Mouse (Mus musculus) CH12.LX (cell line): ENCODE measurements around the gene Camp. TPM values are rescaled to one million over a fixed set of nuclear protein-coding genes. Genes with fewer than 3 reads are reported as not detected.
A peak's percentile ranks its signal among the peaks of the same experiment; 100 is the strongest.

Source experiments
- DNase-seq: peaks from one replicate; pipeline ENCODE4 v3.0.0-alpha.2; 2013; ENCODE audit errors: extremely low read depth
- H3K27ac ChIP-seq: 2 replicates; pipeline ENCODE4 v1.5.1; 2012; ENCODE audit warnings: low read depth, mild to moderate bottlenecking, control low read depth, moderate library complexity; ENCODE audit not compliant: insufficient read depth
- H3K27me3 ChIP-seq: replicated peaks from 2 replicates; pipeline ENCODE3; 2012; ENCODE audit warnings: inconsistent platforms
- H3K36me3 ChIP-seq, 2 experiments: replicated peaks in 1 of 2; 2 replicates each; pipeline versions ENCODE3 to v1.6.1; 2012; ENCODE audit warnings: inconsistent platforms in 1 of 2, low read length in 1 of 2, mild to moderate bottlenecking in 1 of 2, mixed read lengths in 1 of 2, moderate library complexity in 1 of 2; ENCODE audit not compliant: control insufficient read depth in 1 of 2, insufficient read depth in 1 of 2
- H3K4me1 ChIP-seq, 2 experiments: 2 replicates each; pipeline ENCODE4 v1.6.1; 2012; ENCODE audit warnings: inconsistent platforms in 1 of 2, moderate library complexity in 1 of 2; ENCODE audit not compliant: insufficient read depth in 2 of 2, control insufficient read depth in 1 of 2
- H3K4me2 ChIP-seq: 2 replicates; pipeline ENCODE4 v1.6.1; 2012; ENCODE audit warnings: low read depth, mild to moderate bottlenecking, control low read depth; ENCODE audit not compliant: poor library complexity, insufficient read depth, severe bottlenecking
- H3K4me3 ChIP-seq, 3 experiments: fragments of 150-350 bp in 1 of 3; sonication (generic) in 1 of 3; replicated peaks in 1 of 3; 2 replicates each; pipeline versions ENCODE3 to v1.5.1; 2011 to 2012; ENCODE audit warnings: low read depth in 2 of 3, low read length in 2 of 3, mild to moderate bottlenecking in 2 of 3, moderate library complexity in 2 of 3, control low read depth in 1 of 3, improper control_type of control experiment in 1 of 3, inconsistent platforms in 1 of 3, mixed read lengths in 1 of 3; ENCODE audit not compliant: poor library complexity in 1 of 3
- H3K79me2 ChIP-seq: replicated peaks from 2 replicates; pipeline ENCODE4 v1.6.1; 2012; ENCODE audit warnings: mild to moderate bottlenecking, moderate library complexity; ENCODE audit not compliant: control insufficient read depth, poor library complexity, insufficient read depth, severe bottlenecking; ENCODE audit errors: extremely low read depth
- H3K9ac ChIP-seq: 2 replicates; pipeline ENCODE4 v1.6.1; 2012; ENCODE audit warnings: low read depth, mild to moderate bottlenecking, control low read depth, moderate library complexity; ENCODE audit not compliant: insufficient read depth
- H3K9me3 ChIP-seq: replicated peaks from 2 replicates; pipeline ENCODE3; 2012; ENCODE audit warnings: low read length, inconsistent platforms, mixed read lengths
- CTCF ChIP-seq, 2 experiments: IDR thresholded peaks in 1 of 2; conservative IDR thresholded peaks in 1 of 2; 2 replicates each; pipeline ENCODE4 v1.5.1; 2011 to 2012; ENCODE audit warnings: low read depth in 2 of 2, low read length in 2 of 2, improper control_type of control experiment in 1 of 2, inconsistent platforms in 1 of 2, mild to moderate bottlenecking in 1 of 2, moderate library complexity in 1 of 2
- ETS1 ChIP-seq: conservative IDR thresholded peaks from 2 replicates; pipeline ENCODE4 v1.6.1; 2012; ENCODE audit warnings: low read depth, mild to moderate bottlenecking, inconsistent platforms, low read length, improper control_type of control experiment, moderate library complexity
- POLR2AphosphoS2 ChIP-seq: IDR thresholded peaks from 2 replicates; pipeline ENCODE4 v1.6.1; 2011; ENCODE audit warnings: low read depth, low read length, improper control_type of control experiment
- RAD21 ChIP-seq: IDR thresholded peaks from 2 replicates; pipeline ENCODE4 v1.6.1; 2011; ENCODE audit warnings: low read depth, mild to moderate bottlenecking, low read length, improper control_type of control experiment, moderate library complexity
- SMC3 ChIP-seq: IDR thresholded peaks from 2 replicates; pipeline ENCODE4 v1.6.1; 2011; ENCODE audit warnings: low read depth, low read length, improper control_type of control experiment
- dilution Hi-C: fragments of 300-500 bp; cut with MboI; formaldehyde crosslinking; loops from 2 replicates; pipeline ENCODE4 v1.14.3; 2020; ENCODE audit warnings: low sequenced_read_pairs; ENCODE audit not compliant: extremely low pct_unique_long_range_greater_than_20kb, extremely low pct_ligation_motif_present
- in situ Hi-C: fragments of 300-500 bp; cut with MboI; formaldehyde crosslinking; loops from 3 replicates; pipeline ENCODE4 v1.14.3; 2019; ENCODE audit warnings: low sequenced_read_pairs, low pct_ligation_motif_present, low pct_unique_long_range_greater_than_20kb, mixed read lengths
- polyA plus RNA-seq: library from polyadenylated mRNA; unstranded; fragments of >175 nt; gene quantifications from 2 replicates; pipeline ENCODE4 v1.2.1, GENCODE M21; 2012; ENCODE audit warnings: low read depth; ENCODE audit not compliant: insufficient read length
- total RNA-seq, 2 experiments: library from RNA; depleted of rRNA; stranded (reverse); fragments of 300-350 nt in 1 of 2; fragments of >200 nt in 1 of 2; gene quantifications; 2 replicates each; pipeline ENCODE4 v1.2.3; 2012 to 2014

The Camp gene
- total and polyA plus RNA-seq, 3 experiments: not detected

DNA sequence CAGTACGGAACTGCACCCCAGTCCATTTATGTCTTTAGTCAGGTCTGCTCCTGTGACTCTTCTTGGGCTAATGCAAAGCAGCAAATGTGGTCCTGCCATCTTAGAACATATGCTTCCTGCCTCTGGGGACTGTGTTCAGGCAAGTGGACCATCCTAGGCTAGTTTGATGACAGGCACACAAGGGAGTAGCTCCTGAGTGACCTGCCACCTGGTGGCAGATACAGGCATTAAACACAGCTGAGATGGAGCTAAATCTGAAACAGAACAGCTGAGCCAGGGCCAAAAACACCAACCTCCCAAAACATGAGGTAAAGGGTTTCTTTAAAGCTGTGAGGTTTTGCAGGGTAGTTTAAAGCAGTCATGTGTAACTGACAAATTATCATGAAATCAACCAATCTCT, 51.4 kb downstream of the Camp start:
- H3K4me2 ChIP-seq: no peak overlapping the region
- no peaks in the 10 kb centered on the region for H3K36me3 ChIP-seq
- peaks cover 28% of the 10 kb centered on the region for H3K27me3 ChIP-seq
- H3K9ac ChIP-seq: no peak overlapping the region
- H3K9me3 ChIP-seq: peaks cover 5% of the 10 kb centered on the region
- no peaks in the 10 kb centered on the region for H3K79me2 ChIP-seq
- H3K27ac ChIP-seq: no peak overlapping the region
- in situ Hi-C loops: no loop called here
- dilution Hi-C loops: no loop called here
- TF ChIP-seq CTCF (conservative IDR thresholded peaks at IDR 0.05 in 1 of 2, IDR thresholded peaks at IDR 0.05 in 1 of 2; ENCODE audit: low read depth in 2 of 2, low read length in 2 of 2) (peak; percentile 69 to 70; a peak in 3 of 4 replicates), ETS1 (no peak), RAD21 (peak; percentile 39), POLR2AphosphoS2 (no peak), SMC3 (peak; percentile 75)
- TF ChIP-seq, all 38 proteins: peak for 3
- no peaks in the 10 kb centered on the region for H3K4me1 ChIP-seq
- DNase-seq: peak; percentile 41
- no peak overlapping the region for H3K4me3 ChIP-seq

Other genes starting within 250 kb of the Camp start
- not detected in 2 replicates for gene Fbxw24, start 223.6 kb downstream of the Camp start, total RNA-seq (2012; rRNA removed)
- not detected in 2 replicates for gene Fbxw24, start 223.6 kb downstream of the Camp start, total RNA-seq (2014; rRNA removed)
- gene Fbxw24, start 223.6 kb downstream of the Camp start, polyA plus RNA-seq: not detected in 2 replicates
- gene Fbxw25, start 185.0 kb downstream of the Camp start, total RNA-seq (2012; rRNA removed): not detected in 2 replicates
- gene Fbxw25, start 185.0 kb downstream of the Camp start, total RNA-seq (2014; rRNA removed): not detected in 2 replicates
- not detected in 2 replicates for gene Fbxw25, start 185.0 kb downstream of the Camp start, polyA plus RNA-seq
- gene Fbxw18, start 146.9 kb downstream of the Camp start, total RNA-seq (2012; rRNA removed): not detected in 2 replicates
- not detected in 2 replicates for gene Fbxw18, start 146.9 kb downstream of the Camp start, total RNA-seq (2014; rRNA removed)
- not detected in 2 replicates for gene Fbxw18, start 146.9 kb downstream of the Camp start, polyA plus RNA-seq
- not detected in 2 replicates for gene Fbxw26, start 103.5 kb downstream of the Camp start, total RNA-seq (2012; rRNA removed)
- gene Fbxw26, start 103.5 kb downstream of the Camp start, total RNA-seq (2014; rRNA removed): not detected in 2 replicates
- not detected in 2 replicates for gene Fbxw26, start 103.5 kb downstream of the Camp start, polyA plus RNA-seq
- not detected in 2 replicates for gene Fbxw27, start 58.9 kb downstream of the Camp start, total RNA-seq (2012; rRNA removed)
- not detected in 2 replicates for gene Fbxw27, start 58.9 kb downstream of the Camp start, total RNA-seq (2014; rRNA removed)
- gene Fbxw27, start 58.9 kb downstream of the Camp start, polyA plus RNA-seq: not detected in 2 replicates
- gene Spink8, start 37.3 kb downstream of the Camp start, total RNA-seq (2012; rRNA removed): not detected in 2 replicates
- not detected in 2 replicates for gene Spink8, start 37.3 kb downstream of the Camp start, total RNA-seq (2014; rRNA removed)
- gene Spink8, start 37.3 kb downstream of the Camp start, polyA plus RNA-seq: not detected in 2 replicates
- gene Nme6, start 16.9 kb downstream of the Camp start, total RNA-seq (2012; rRNA removed): 73.1 and 94.1 TPM in 2 replicates
- 98.9 and 110 TPM in 2 replicates for gene Nme6, start 16.9 kb downstream of the Camp start, total RNA-seq (2014; rRNA removed)
- 65.0 and 76.2 TPM in 2 replicates for gene Nme6, start 16.9 kb downstream of the Camp start, polyA plus RNA-seq
- 32.4 and 54.6 TPM in 2 replicates for gene Cdc25a, start 26.0 kb upstream of the Camp start, total RNA-seq (2012; rRNA removed)
- 32.2 and 32.6 TPM in 2 replicates for gene Cdc25a, start 26.0 kb upstream of the Camp start, total RNA-seq (2014; rRNA removed)
- 74.9 TPM in 2 replicates for gene Cdc25a, start 26.0 kb upstream of the Camp start, polyA plus RNA-seq
- gene Map4, start 81.8 kb upstream of the Camp start, total RNA-seq (2012; rRNA removed): 23.1 and 28.9 TPM in 2 replicates
- gene Map4, start 81.8 kb upstream of the Camp start, total RNA-seq (2014; rRNA removed): 13.8 and 14.4 TPM in 2 replicates
- gene Map4, start 81.8 kb upstream of the Camp start, polyA plus RNA-seq: 40.6 and 45.8 TPM in 2 replicates